Mouse (Mus musculus) forelimb bud, embryonic 11.5 days (tissue): ENCODE data around the gene Sdhb.

Experiments used
- DNase-seq: peaks from one replicate; pipeline ENCODE4 v3.0.0-alpha.2; 2012; ENCODE audit warnings: low read depth, low spot score

Gene Sdhb

GRCm38 (mm10) chr4:141014114-141014513, 53.1 kb downstream of the Sdhb start:
- no peak for DNase-seq

DNA sequence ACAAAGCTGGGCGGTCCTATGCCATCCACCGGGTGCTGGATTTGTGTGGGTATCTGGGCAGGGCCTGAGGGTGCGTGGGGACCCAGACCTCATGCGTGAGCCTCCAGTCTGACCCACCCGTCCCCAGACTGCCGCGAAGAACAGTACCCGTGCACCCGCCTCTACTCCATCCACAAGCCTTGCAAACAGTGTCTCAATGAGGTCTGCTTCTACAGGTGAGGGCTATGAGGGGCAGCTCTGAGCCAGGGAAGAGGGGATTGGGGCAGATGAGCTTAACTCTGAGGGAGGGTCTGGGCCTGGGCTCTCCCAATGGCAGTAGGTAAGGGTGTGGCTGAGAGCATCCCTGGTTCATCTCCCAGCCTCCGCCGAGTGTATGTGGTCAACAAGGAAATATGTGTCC, 53.9 kb downstream of the Sdhb start:
- no peak for DNase-seq

GRCm38 (mm10) chr4:141015356-141015755, 54.4 kb downstream of the Sdhb start:
- DNase-seq: no peak

- no peak for DNase-seq
These were observed 55.3 kb downstream of the Sdhb start for GRCm38 (mm10) chr4:141016311-141016710.

DNA sequence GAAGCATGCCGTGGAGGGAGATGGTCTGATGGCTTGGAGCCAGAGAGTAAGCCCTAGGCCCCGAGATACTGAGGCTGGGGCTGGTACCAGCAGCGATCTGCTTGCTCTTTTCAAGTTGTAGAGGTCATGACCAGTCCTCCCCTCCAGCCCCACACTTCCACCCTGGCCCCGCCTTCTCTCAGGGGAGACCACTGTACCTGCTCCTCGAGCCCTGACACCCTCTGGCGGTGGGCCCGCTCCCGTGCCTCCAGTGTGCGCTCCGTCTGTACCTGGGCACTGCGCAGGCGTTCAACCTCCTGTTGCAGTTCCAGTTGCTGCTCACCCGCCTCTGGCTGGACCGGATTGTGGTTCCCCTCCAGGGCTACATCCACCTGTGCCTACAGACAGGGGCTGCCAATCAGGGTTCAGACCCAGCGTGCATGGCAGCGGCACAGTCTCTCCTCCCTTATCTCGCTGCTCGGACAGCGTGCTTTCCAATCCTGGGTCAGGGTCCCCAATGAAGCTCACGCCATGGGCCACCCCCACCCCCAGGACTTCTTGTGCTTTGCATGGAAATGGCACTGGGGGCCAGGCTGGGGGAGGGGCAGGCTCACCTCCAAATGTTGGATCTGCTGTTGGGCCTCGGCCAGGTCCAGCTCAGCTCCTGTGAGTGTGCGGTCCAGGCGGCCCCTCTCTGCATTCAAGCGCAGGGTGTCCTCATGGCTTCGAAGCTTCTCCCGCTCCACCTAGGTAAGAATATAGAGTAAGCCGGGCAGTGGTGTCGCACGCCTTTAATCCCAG, 56.8 kb downstream of the Sdhb start:
- no peak for DNase-seq

DNA sequence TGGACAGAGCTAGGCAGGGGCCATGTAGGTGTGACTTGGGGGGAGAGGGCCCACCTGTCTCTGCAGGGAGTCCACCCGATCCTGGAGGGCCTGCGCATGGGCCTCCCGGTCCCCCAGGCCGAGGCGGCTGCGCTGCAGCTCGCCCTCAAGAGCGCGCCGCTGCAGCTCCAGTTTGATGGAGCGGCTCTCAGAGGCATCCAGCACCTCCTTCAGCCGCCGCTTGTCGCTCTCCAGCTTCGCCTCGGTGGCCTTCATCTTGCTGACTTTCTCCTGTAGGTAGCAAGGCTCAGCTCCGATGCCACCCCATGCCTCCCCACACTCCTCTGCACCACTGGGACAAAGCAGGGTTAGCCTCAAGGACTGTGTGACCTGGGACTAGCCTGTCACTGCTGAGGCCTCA, 59.2 kb downstream of the Sdhb start:
- DNase-seq: no peak

DNA sequence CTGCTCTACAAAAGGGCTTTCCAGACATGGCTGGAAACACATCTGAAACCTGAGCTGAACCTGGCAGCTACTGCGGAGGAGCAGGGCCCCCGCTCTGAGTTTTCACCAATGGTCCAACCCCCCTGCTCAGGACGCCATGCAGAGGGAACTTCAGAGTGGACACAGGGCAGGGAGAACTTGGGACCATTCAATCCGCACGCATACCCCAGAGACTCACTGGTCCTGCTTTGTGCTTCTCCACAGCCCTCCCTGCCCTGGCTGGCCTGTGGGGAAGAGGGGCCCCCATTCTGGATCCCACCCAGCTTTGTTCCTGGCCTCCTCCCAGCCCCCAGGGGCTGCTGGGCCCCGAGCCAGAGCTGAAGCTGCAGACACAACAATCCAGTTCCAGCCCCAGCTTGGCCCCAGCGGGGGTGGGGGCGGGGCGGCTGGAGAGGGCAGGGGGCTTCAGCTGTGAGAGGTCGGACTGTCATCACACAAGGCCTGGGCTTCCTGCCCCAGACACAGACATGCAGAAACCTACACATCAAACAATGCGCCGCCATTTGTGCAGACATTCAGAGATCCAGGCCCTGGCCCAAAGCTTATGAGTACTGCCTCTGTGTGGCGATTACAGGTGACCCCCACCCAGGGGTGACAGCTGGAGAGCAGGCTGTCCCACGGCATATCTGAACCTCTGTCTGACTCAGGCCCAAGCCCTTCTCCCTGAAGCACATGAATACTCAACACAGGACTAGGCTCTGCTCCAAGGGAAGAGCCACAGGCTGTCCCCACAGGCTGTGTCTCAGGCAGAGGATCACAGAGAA, 60.0 kb downstream of the Sdhb start:
- DNase-seq: peak; percentile 32

DNA sequence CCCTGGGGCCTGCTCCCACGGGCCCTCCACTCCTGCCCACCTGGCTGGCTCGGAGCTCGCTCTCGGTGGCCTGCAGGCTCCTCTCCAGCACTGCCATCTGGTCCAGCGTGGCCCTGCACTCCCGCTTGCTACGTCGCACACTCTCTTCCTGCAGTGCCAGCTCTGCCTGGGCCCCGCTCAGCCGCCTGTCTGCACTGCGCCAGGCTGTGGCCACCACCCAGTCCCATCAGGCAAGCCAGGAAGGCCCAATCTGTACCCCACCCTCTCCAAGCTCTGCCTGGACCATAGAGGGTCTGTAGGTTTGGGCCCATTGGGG, 60.6 kb downstream of the Sdhb start:
- no peak for DNase-seq

DNA sequence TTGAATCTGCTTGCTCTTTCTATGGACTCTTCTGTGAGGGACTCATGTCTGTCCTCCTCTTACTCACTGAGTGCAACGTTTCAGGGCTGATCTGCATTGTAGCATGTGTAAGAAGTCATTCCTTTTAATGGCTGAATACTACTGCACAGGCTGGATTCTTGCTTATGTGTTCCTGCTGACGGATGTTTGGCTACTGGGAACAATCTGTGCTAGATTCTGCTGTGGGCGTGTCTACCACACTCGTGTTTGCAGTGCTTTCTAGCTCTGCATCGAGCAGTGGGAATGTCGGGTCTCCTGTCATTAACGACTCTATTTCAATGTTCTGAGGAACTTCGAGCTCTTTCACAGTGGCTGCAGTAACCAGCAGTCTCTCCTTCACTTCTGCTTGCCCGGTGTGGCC, 63.0 kb downstream of the Sdhb start:
- no peak for DNase-seq

- DNase-seq: no peak
These were observed 64.0 kb downstream of the Sdhb start for GRCm38 (mm10) chr4:141024992-141025391.
